Mouse (Mus musculus) lung, postnatal 0 days (tissue): ENCODE data around the gene Gm9970.

Experiments used
- CTCF ChIP-seq: IDR thresholded peaks from 2 replicates; pipeline ENCODE4 v1.5.1; 2016; ENCODE audit warnings: antibody characterized with exemption, mild to moderate bottlenecking
- EP300 ChIP-seq: IDR thresholded peaks from 2 replicates; pipeline ENCODE4 v1.6.1; 2016; ENCODE audit warnings: antibody characterized with exemption, mild to moderate bottlenecking, control low read depth

- TF ChIP-seq CTCF (no peak), EP300 (no peak)
These were observed 44.8 kb downstream of the Gm9970 start for GRCm38 (mm10) chr5:31196207-31196606.
